Mouse (Mus musculus): ENCODE measurements around the gene Peli1.

The Peli1 gene

GRCm38 (mm10) chr11:21092621-21093020 lies 1.5 kb downstream of the Peli1 start:
- no peak for DNase-seq (ENCODE audit: low read depth, low spot score)

- DNase-seq (ENCODE audit: low read depth, low spot score): peak; percentile 12
Measured at GRCm38 (mm10) chr11:21093081-21093815, 2.2 kb downstream of the Peli1 start.

GRCm38 (mm10) chr11:21096590-21096989 lies 5.5 kb downstream of the Peli1 start:
- peak; percentile 49 for DNase-seq (ENCODE audit: low read depth, low spot score)

GRCm38 (mm10) chr11:21098457-21098856 lies 7.4 kb downstream of the Peli1 start:
- no peak for DNase-seq (ENCODE audit: low read depth, low spot score)

DNA sequence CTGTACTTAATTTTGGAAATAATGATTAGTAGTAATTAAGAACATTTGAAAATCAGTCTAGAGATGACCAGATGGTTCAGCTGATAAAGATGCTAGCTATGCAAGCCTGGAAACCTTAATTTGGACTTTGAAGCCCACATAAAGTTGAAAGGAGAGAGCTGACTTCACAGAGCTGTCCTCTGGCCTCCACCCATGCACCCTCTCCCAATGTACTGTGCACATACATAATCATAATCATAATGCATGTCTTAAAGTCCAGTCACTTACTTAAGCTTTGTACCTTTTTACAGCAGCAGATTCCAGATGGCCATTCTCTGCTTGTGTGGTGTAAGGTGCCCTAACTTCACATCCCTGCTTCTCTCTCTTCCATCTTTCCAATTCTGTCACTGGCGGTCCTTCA lies 9.6 kb downstream of the Peli1 start:
- no peak for DNase-seq (ENCODE audit: low read depth, low spot score)

- no peak for DNase-seq (ENCODE audit: low read depth, low spot score)
Measured at GRCm38 (mm10) chr11:21101286-21101685, 10.2 kb downstream of the Peli1 start.

DNA sequence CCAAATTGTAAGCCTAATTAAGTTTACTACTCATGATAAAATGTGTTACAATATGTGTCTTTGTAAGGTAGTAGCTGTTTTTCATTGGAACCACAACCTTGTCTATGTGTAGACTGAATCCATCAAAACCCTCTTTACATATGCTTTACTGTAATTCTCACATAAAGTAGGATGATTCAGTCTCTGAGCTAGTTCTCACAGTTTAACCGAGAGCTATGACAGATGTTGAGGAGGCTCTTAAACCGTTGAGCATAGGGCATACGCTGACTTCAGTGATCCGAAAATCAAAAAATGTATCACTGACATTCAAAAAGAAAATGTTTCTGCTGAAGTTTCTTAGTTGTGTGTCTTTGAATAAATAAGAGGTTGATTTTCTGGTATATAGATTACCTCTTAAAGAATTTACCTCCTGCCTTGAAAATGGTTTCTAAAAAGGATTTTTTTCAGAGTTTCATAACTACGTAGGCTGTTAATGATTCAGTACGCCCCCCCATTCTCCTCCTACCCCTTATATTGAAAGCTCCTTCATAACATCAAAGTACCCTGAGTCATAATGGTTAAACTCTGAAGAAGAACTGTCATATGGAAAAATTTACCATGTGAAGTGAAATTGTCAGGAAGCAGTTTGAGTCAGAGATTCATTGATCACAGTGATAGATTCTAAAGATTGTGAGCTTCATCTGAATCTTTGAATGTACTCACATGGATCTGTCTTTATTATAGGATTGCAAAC lies 11.3 kb downstream of the Peli1 start:
- no peak for DNase-seq (ENCODE audit: low read depth, low spot score)

GRCm38 (mm10) chr11:21103186-21103585 lies 12.1 kb downstream of the Peli1 start:
- DNase-seq (ENCODE audit: low read depth, low spot score): no peak

GRCm38 (mm10) chr11:21105393-21105792 lies 14.3 kb downstream of the Peli1 start:
- no peak for DNase-seq (ENCODE audit: low read depth, low spot score)

GRCm38 (mm10) chr11:21107120-21107519 lies 16.0 kb downstream of the Peli1 start:
- DNase-seq (ENCODE audit: low read depth, low spot score): no peak

DNA sequence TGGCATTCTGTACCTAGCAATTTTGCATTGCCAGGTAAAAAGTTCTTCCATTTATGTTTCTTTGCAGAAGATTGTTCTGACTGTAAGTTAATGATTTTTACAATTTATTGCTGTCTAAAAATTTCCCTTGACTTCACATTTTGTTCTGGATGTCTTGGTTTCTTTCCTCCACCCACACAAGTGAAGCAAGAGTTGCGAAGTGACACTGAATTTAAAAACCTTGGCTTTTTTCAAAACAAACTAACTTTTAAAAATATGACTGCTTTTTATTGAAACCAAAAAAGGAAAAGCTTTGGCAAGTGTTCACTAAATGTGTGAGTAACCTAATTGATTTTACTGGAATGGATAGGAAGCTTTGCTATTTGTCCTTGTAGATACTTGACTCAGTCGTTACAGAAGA lies 18.2 kb downstream of the Peli1 start:
- no peak for DNase-seq (ENCODE audit: low read depth, low spot score)

GRCm38 (mm10) chr11:21114516-21114915 lies 23.4 kb downstream of the Peli1 start:
- DNase-seq (ENCODE audit: low read depth, low spot score): no peak

DNA sequence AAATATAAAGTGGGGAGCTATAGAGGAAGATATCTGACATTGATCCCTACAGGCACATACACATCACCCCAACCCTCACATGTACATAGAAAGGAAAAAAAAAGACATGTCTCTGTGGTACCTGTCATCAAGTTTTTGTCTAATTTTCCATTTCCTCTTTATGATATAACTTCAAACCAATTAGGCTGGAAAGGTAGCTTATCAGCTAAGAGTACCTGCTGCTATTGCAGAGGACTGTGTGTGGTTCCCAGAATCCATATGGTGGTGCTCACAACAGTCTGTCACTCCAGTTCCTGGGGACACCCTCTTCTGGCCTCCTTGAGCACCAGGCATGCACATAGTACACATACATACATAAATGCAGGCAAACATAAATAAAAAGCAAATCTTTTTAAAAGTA lies 24.7 kb downstream of the Peli1 start:
- DNase-seq (ENCODE audit: low read depth, low spot score): no peak

- no peak for DNase-seq (ENCODE audit: low read depth, low spot score)
Measured at GRCm38 (mm10) chr11:21116623-21117295, 25.7 kb downstream of the Peli1 start.

DNA sequence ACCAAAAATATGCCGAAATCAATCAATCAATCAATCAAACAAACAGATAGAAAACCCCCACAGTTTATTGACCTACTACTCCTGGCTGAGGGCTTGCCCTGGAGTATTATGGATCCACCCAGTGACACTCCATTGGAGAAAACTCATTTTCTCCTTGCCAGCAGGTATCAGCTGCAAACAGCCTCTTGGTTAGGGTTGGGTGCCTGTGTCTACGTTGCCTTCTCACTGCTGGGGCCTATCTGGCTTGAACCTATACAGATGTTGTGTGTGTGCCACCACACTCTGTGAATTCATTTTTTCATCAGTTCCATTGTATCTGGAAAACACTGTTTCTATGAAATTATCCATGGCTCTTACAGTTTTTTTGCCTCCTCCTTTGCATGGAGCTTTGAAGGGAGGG lies 30.6 kb downstream of the Peli1 start:
- DNase-seq (ENCODE audit: low read depth, low spot score): no peak

DNA sequence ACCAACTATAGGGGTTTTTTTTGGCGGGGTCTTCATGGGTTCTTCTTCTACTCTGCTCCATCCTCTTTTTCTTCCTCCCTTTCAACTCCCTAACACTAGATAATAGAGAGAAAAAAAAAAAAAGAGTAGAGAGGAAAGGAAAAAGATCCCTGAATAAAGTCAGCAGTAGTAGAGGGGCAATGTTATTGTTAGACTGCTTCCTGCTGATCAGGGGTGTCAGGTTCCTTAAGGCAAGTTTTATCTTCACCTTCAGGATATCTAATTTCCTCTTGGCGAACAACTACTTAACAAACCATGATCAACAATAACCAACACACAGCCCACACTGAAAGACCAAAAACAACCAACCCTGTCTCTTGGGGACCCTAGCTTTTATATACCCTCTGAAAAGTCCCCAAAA lies 31.3 kb downstream of the Peli1 start:
- DNase-seq (ENCODE audit: low read depth, low spot score): no peak

DNA sequence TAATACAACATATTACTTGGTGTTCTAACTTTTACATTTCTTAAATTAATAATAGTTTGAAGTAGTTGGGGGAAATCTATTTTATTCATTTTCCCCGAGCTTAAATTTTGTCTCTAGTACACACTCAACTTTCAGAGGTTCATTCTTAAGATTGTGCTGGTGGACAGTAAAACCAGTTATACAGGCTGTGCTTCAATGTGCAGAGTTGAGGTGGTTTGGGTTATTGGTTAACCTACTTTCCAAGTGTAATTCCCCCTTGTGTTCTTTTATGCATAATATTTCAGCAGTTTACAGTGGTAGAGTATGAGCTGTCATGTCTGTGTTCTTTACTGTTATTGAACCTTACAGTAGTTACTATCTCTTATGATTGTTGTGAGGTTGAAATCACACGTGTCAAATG lies 40.6 kb downstream of the Peli1 start:
- no peak for DNase-seq (ENCODE audit: low read depth, low spot score)

DNA sequence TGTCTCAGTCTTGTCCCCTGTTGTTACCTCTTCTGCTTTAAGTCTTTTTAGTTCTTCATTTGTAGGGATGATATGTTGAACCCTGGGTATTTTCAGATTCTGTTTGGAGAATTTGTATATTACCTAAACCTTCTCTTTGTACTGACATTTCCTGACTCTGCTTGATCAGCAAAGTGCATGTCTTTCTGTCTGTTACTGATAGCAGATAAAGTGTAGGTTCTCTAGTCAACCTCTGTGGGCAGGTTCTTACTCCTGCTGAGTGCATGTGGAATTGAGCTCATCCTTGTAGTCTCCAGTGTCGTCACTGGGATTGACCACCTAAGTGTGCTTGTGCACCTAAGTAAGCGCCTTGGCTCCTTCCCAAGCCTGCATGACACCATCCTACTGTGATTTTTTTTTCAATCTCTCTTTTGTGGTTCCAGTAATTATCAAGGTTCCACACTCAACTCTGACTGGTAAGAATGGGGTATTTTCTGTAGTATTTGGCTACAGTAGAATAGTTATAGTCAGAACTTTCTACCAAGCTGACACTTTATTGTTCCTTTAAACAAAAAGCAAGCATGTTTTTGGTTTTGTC lies 43.9 kb downstream of the Peli1 start:
- no peak for DNase-seq (ENCODE audit: low read depth, low spot score)

- DNase-seq (ENCODE audit: low read depth, low spot score): no peak
Measured at GRCm38 (mm10) chr11:21139453-21139852, 48.4 kb downstream of the Peli1 start.

DNA sequence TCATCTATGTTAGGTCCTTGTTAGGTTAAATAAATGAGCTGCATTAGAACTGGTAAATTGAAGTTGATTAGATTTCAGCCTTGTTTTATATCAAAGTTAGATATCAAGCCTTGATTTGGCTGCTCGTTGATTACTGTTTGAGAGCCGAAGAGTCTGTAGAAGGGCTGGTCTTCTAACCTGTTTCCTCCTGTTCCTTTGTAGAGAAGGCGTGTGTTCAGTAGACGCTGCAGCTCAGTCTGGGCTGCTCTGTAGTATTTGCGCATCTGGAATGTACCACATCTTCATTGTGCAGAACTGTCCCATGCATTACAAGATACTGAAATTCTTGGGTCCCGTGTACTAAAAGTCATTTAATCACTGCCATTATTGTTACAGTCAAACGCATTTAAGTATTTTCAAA lies 50.2 kb downstream of the Peli1 start:
- no peak for DNase-seq (ENCODE audit: low read depth, low spot score)

- no peak for DNase-seq (ENCODE audit: low read depth, low spot score)
Measured at GRCm38 (mm10) chr11:21141755-21142154, 50.7 kb downstream of the Peli1 start.

DNA sequence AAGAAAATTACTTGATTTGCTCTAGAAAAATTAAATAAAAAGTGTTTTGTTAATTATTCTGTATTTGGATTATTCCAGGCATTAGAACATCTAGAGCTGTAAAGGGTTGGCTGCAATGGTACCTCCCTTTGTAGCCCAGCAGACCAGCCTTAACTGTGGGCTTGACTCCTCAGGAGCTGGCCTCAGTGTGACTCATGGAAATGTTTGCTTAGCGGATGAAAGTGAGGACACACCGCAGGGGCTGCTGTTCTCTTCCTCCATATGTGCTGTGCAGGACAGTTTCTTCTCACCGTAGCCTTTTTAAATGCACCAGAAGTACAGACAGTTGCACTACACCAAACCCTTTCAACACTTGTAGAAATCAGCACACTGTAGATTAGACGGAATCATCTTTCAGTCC lies 58.4 kb downstream of the Peli1 start:
- no peak for DNase-seq (ENCODE audit: low read depth, low spot score)
